Mouse (Mus musculus) erythroblast, embryonic 14.5 days (primary cell): Measurements from ENCODE around the gene Csf3r.

ENCODE experiments used
- GATA1 ChIP-seq: IDR thresholded peaks from 2 replicates; pipeline ENCODE4 v1.6.1; 2012; ENCODE audit warnings: low read length, inconsistent platforms, mixed read lengths
- TAL1 ChIP-seq: IDR thresholded peaks from 3 replicates; pipeline ENCODE4 v1.6.1; 2012; ENCODE audit warnings: low read length, inconsistent platforms, mixed read lengths

GRCm38 (mm10) chr4:126090848-126091124 lies 66.4 kb downstream of the Csf3r start:
- TF ChIP-seq TAL1: no peak
- TF ChIP-seq GATA1: no peak
